ENCODE assay signal across 8 mouse cellular contexts in genomic region chr7:44745076-44745475, GRCm38 (mm10). TPM values are rescaled to one million over a fixed set of nuclear protein-coding genes. Genes with fewer than 3 reads are reported as not detected.
A peak's percentile ranks its signal among the peaks of the same experiment; 100 is the strongest.
DNase-seq lines count a peak whose midpoint lies in the region; ATAC-seq and TF ChIP-seq lines count a peak whose summit lies in the region.

No protein-coding gene starts in this region.

- intact Hi-C loops in heart, postnatal 25 days (cut with DNase I): no loop called here

- H3K27me3 ChIP-seq in MEL (ENCODE audit: control insufficient read depth in 1 of 2, insufficient read depth in 2 of 2, low read length in 2 of 2): no peaks in the 10 kb centered on the region; a peak in 1 of 4 replicates
- H3K27me3 ChIP-seq in forebrain, embryonic 15.5 days: no peaks in the 10 kb centered on the region
- no peaks in the 10 kb centered on the region for H3K27me3 ChIP-seq in neural tube, embryonic 14.5 days (ENCODE audit: control insufficient read depth, insufficient read depth, low read length)
- H3K27me3 ChIP-seq in testis, adult 2 months (ENCODE audit: control insufficient read depth, insufficient read depth, low read length): no peaks in the 10 kb centered on the region

- H3K79me2 ChIP-seq in MEL (ENCODE audit: control insufficient read depth, insufficient read depth, low read length, poor library complexity): peaks cover 5% of the 10 kb centered on the region; the same call in 1 of the 2 replicates

- H3K9ac ChIP-seq in MEL (ENCODE audit: control insufficient read depth, low read depth, low read length, poor library complexity, severe bottlenecking): peak overlapping the region; percentile 46
- H3K9ac ChIP-seq in forebrain, embryonic 15.5 days (replicated peaks): peak overlapping the region; percentile 56
- H3K9ac ChIP-seq in neural tube, embryonic 14.5 days (replicated peaks; ENCODE audit: low read depth, low read length): peak overlapping the region; percentile 47

- TF ChIP-seq RAD21 in MEL (IDR thresholded peaks at IDR 0.05; ENCODE audit: low read depth, low read length): peak; percentile 5

- H3K4me1 ChIP-seq in MEL (ENCODE audit: control insufficient read depth in 1 of 2, insufficient read depth in 2 of 2, low read length in 2 of 2): peaks cover 0 to 12% of the 10 kb centered on the region in 2 experiments; a peak in 2 of 4 replicates
- peaks cover 26% of the 10 kb centered on the region for H3K4me1 ChIP-seq in forebrain, embryonic 15.5 days
- peaks cover 8% of the 10 kb centered on the region; the same call in 1 of the 2 replicates for H3K4me1 ChIP-seq in neural tube, embryonic 14.5 days (ENCODE audit: control insufficient read depth, insufficient read depth, low read length)
- peaks cover 25% of the 10 kb centered on the region for H3K4me1 ChIP-seq in testis, adult 2 months (ENCODE audit: control insufficient read depth, insufficient read depth, low read length)

- peak overlapping the region; percentile 50 to 54; a peak in 3 of 4 replicates for H3K4me3 ChIP-seq in MEL (ENCODE audit: control insufficient read depth in 1 of 2, insufficient read depth in 1 of 2, low read depth in 2 of 2, low read length in 2 of 2)
- peak overlapping the region; percentile 46 for H3K4me3 ChIP-seq in forebrain, embryonic 15.5 days
- peak overlapping the region; percentile 31 for H3K4me3 ChIP-seq in neural tube, embryonic 14.5 days (ENCODE audit: low read depth, low read length)
- peak overlapping the region; percentile 69 for H3K4me3 ChIP-seq in testis, adult 2 months (ENCODE audit: control insufficient read depth, low read depth, low read length)

- peak; percentile 71 for ATAC-seq in forebrain, embryonic 15.5 days (replicated peaks)
- ATAC-seq in neural tube, embryonic 14.5 days (ENCODE audit: low read depth): peak; percentile 62

- no peak for TF ChIP-seq POLR2A in MEL (IDR thresholded peaks at IDR 0.05; ENCODE audit: control insufficient read depth in 1 of 2, insufficient read depth in 1 of 2, low read depth in 1 of 2, low read length in 2 of 2, poor library complexity in 1 of 2)
- no peak for TF ChIP-seq POLR2A in testis, adult 2 months (IDR thresholded peaks at IDR 0.05; ENCODE audit: control insufficient read depth, low read depth, low read length)

- peak; percentile 57 to 80 (median 75) for TF ChIP-seq CTCF in MEL (IDR thresholded peaks at IDR 0.05 in 2 of 3, conservative IDR thresholded peaks at IDR 0.05 in 1 of 3; ENCODE audit: control insufficient read depth in 1 of 3, insufficient read depth in 1 of 3, low read depth in 2 of 3, low read length in 3 of 3, poor library complexity in 1 of 3, severe bottlenecking in 1 of 3)
- TF ChIP-seq CTCF in testis, adult 2 months (IDR thresholded peaks at IDR 0.05; ENCODE audit: control insufficient read depth, insufficient read depth, insufficient replicate concordance, low read depth, low read length): peak; percentile 64; the same call in 1 of the 2 replicates

- no peaks in the 10 kb centered on the region for H3K9me3 ChIP-seq in MEL (replicated peaks; ENCODE audit: insufficient read depth, low read length)
- no peaks in the 10 kb centered on the region for H3K9me3 ChIP-seq in forebrain, embryonic 15.5 days
- H3K9me3 ChIP-seq in neural tube, embryonic 14.5 days (ENCODE audit: control insufficient read depth, low read length): no peaks in the 10 kb centered on the region

- H3K27ac ChIP-seq in MEL (ENCODE audit: control insufficient read depth, low read depth, low read length): no peak overlapping the region
- peak overlapping the region; percentile 47 for H3K27ac ChIP-seq in forebrain, embryonic 15.5 days (replicated peaks)
- peak overlapping the region; percentile 29; the same call in 1 of the 2 replicates for H3K27ac ChIP-seq in neural tube, embryonic 14.5 days (ENCODE audit: low read depth, low read length)
- H3K27ac ChIP-seq in testis, adult 2 months (ENCODE audit: control insufficient read depth, insufficient read depth, low read depth, low read length): no peak overlapping the region

- peaks cover 0 to 9% of the 10 kb centered on the region in 2 experiments; a peak in 2 of 4 replicates for H3K36me3 ChIP-seq in MEL (ENCODE audit: control insufficient read depth in 1 of 2, insufficient read depth in 2 of 2, low read length in 2 of 2)
- H3K36me3 ChIP-seq in forebrain, embryonic 15.5 days: no peaks in the 10 kb centered on the region
- no peaks in the 10 kb centered on the region for H3K36me3 ChIP-seq in neural tube, embryonic 14.5 days (ENCODE audit: control insufficient read depth, insufficient read depth, low read length)
- no peaks in the 10 kb centered on the region; the same call in 1 of the 2 replicates for H3K36me3 ChIP-seq in testis, adult 2 months (ENCODE audit: control insufficient read depth, insufficient read depth, low read length)

- 0 out of 4 replicates have a peak, but pooled peaks of 1 of the 2 experiments have one; percentile 29 for TF ChIP-seq EP300 in MEL (IDR thresholded peaks at IDR 0.05; ENCODE audit: low read depth in 1 of 2, low read length in 2 of 2)

- peak overlapping the region; percentile 61 for H3K4me2 ChIP-seq in forebrain, embryonic 15.5 days (replicated peaks)
- H3K4me2 ChIP-seq in neural tube, embryonic 14.5 days (ENCODE audit: low read depth, low read length): peak overlapping the region; percentile 70

- under 1% methylated on average over 18 of the region's 18 CpGs for WGBS in forebrain, embryonic 15.5 days
- WGBS in neural tube, embryonic 14.5 days: under 1% methylated on average over 18 of the region's 18 CpGs

- peak; percentile 87 for DNase-seq in MEL (ENCODE audit: low read depth, low spot score)
- DNase-seq in cerebellum, adult 11-12 months: peak; percentile 68
- DNase-seq in heart, postnatal 25 days (ENCODE audit: low spot score): peak; percentile 42
- peak; percentile 73 to 78 for DNase-seq in layer of hippocampus, adult 18-20 months (ENCODE audit: low spot score in 2 of 2)
- peak; percentile 84 to 85 for DNase-seq in lung, adult 18-20 months

TF ChIP-seq in MEL, 35 proteins besides CTCF, POLR2A, EP300 and RAD21:
- peak; percentile 60; the same call in 1 of the 2 replicates for TF ChIP-seq HCFC1 (IDR thresholded peaks at IDR 0.05; ENCODE audit: low read depth, low read length)
- TF ChIP-seq MAZ (IDR thresholded peaks at IDR 0.05; ENCODE audit: low read depth, low read length): peak; percentile 80; the same call in 1 of the 2 replicates
- TF ChIP-seq SMC3 (IDR thresholded peaks at IDR 0.05; ENCODE audit: low read depth, low read length): no peak
- TF ChIP-seq SIN3A (IDR thresholded peaks at IDR 0.05; ENCODE audit: low read length): no peak
- TF ChIP-seq BHLHE40 (IDR thresholded peaks at IDR 0.05; ENCODE audit: borderline replicate concordance, low read depth, low read length): 0 out of 2 replicates have a peak, but pooled peaks have one; percentile 11
- peak; percentile 31; the same call in 1 of the 2 replicates for TF ChIP-seq TCF12 (IDR thresholded peaks at IDR 0.05; ENCODE audit: low read depth, low read length)
TF ChIP-seq in MEL: peak in this region for 4.

RNA-seq across cellular contexts. Expression of gene Vrk3, which starts 3.1 kb away (rescaled TPM):
- total RNA-seq in MEL (2012; rRNA removed): 24.9 and 25.7 TPM in 2 replicates
- polyA plus RNA-seq in MEL (2012; ENCODE audit: insufficient read depth in 1 of 2, insufficient read length in 2 of 2, low read depth in 1 of 2, low replicate concordance in 2 of 2, missing spikeins in 1 of 2): 10 to 100 TPM in 1 of 2 experiments, not detected in 1; 55.6 TPM
- polyA plus RNA-seq in forebrain, embryonic 15.5 days (2015; fragmentation: Nextera tagmentation; extraction: Ambion mirVana): 36.2 and 37.2 TPM in 2 replicates
- total RNA-seq in heart, postnatal 25 days (2021): 10 to 100 TPM; 22.8 to 24.3 TPM
- total RNA-seq in layer of hippocampus, adult 18-20 months (2021): 10 to 100 TPM; 35.1 to 39.9 TPM
- 23.0 and 27.0 TPM in 2 replicates for polyA plus RNA-seq in neural tube, embryonic 14.5 days (2014; fragmentation: Nextera tagmentation; extraction: Ambion mirVana)
- 131 and 149 TPM in 2 replicates for polyA plus RNA-seq in testis, adult 2 months (2012; rRNA removed)

RNA-seq across cellular contexts. Expression of gene Zfp473, which starts 5.8 kb away (rescaled TPM):
- total RNA-seq in MEL (2012; rRNA removed): 0.65 and 1.3 TPM in 2 replicates
- polyA plus RNA-seq in MEL (2012; ENCODE audit: insufficient read depth in 1 of 2, insufficient read length in 2 of 2, low read depth in 1 of 2, low replicate concordance in 2 of 2, missing spikeins in 1 of 2): under 1 TPM in 1 of 2 experiments, not detected in 1; 0.96 TPM
- 1.1 and 1.2 TPM in 2 replicates for polyA plus RNA-seq in forebrain, embryonic 15.5 days (2015; fragmentation: Nextera tagmentation; extraction: Ambion mirVana)
- total RNA-seq in heart, postnatal 25 days (2021): under 1 TPM in 1 of 2 experiments, not detected in 1; 0.21 TPM
- total RNA-seq in layer of hippocampus, adult 18-20 months (2021): under 1 TPM; 0.41 to 0.79 TPM
- 0.95 and 1.0 TPM in 2 replicates for polyA plus RNA-seq in neural tube, embryonic 14.5 days (2014; fragmentation: Nextera tagmentation; extraction: Ambion mirVana)
- 1.6 and 1.9 TPM in 2 replicates for polyA plus RNA-seq in testis, adult 2 months (2012; rRNA removed)

RNA-seq across cellular contexts. Expression of gene Izumo2, which starts 36.5 kb away (rescaled TPM):
- total RNA-seq in MEL (2012; rRNA removed): not detected in 2 replicates
- polyA plus RNA-seq in MEL (2012; ENCODE audit: insufficient read depth in 1 of 2, insufficient read length in 2 of 2, low read depth in 1 of 2, low replicate concordance in 2 of 2, missing spikeins in 1 of 2): not detected
- not detected in 2 replicates for polyA plus RNA-seq in forebrain, embryonic 15.5 days (2015; fragmentation: Nextera tagmentation; extraction: Ambion mirVana)
- total RNA-seq in heart, postnatal 25 days (2021): not detected
- not detected for total RNA-seq in layer of hippocampus, adult 18-20 months (2021)
- not detected in 2 replicates for polyA plus RNA-seq in neural tube, embryonic 14.5 days (2014; fragmentation: Nextera tagmentation; extraction: Ambion mirVana)
- polyA plus RNA-seq in testis, adult 2 months (2012; rRNA removed): 171 and 196 TPM in 2 replicates

Comparison
In these comparisons a context has a peak if more than half of its experiments do, and no peak if none do; other contexts are left out.
1. H3K27ac ChIP-seq: peak in forebrain, embryonic 15.5 days (single experiment) and neural tube, embryonic 14.5 days (single experiment); none in MEL (single experiment) and testis, adult 2 months (single experiment).
2. RNA of gene Izumo2, which starts 36.5 kb away (polyA plus RNA-seq): 171 to 196 TPM in testis, adult 2 months; not detected in MEL, not detected in forebrain, embryonic 15.5 days and not detected in neural tube, embryonic 14.5 days; every median in the first group is over 100 times any median in the second.
3. Peak in every context shown above with its lines, with median percentiles within 50 percentile points of each other: DNase-seq, H3K4me3 ChIP-seq and H3K9ac ChIP-seq.